Mouse (Mus musculus): ENCODE results near the gene Gdpd5. TPM values are rescaled to one million over a fixed set of nuclear protein-coding genes. Genes with fewer than 3 reads are reported as not detected.
A peak's percentile ranks its signal among the peaks of the same experiment; 100 is the strongest.
"Not testable (repeated sequence)": the region's sequence is repeated elsewhere in the genome, so short reads cannot be mapped to it uniquely, and the experiment has no call there.

The Gdpd5 gene
- total RNA-seq, 2 experiments from 2014 or later: 20.3 to 26.2 TPM

GRCm38 (mm10) chr7:99365069-99365468 lies 16.1 kb upstream of the Gdpd5 start:
- peak in 1 of 2 experiments; percentile 69 for DNase-seq (ENCODE audit: extremely low spot score in 1 of 2, low spot score in 1 of 2)

- no peak for DNase-seq (ENCODE audit: extremely low spot score in 1 of 2, low spot score in 1 of 2)
These were observed 14.5 kb upstream of the Gdpd5 start for GRCm38 (mm10) chr7:99366716-99367115.

GRCm38 (mm10) chr7:99374325-99374724 lies 6.9 kb upstream of the Gdpd5 start:
- DNase-seq (ENCODE audit: extremely low spot score in 1 of 2, low spot score in 1 of 2): not testable (repeated sequence)

GRCm38 (mm10) chr7:99375455-99375854 lies 5.8 kb upstream of the Gdpd5 start:
- peak; percentile 88 to 98 for DNase-seq (ENCODE audit: extremely low spot score in 1 of 2, low spot score in 1 of 2)

GRCm38 (mm10) chr7:99378870-99379269 lies 2.3 kb upstream of the Gdpd5 start:
- no peak for DNase-seq (ENCODE audit: extremely low spot score in 1 of 2, low spot score in 1 of 2)

- DNase-seq (ENCODE audit: extremely low spot score in 1 of 2, low spot score in 1 of 2): peak in 1 of 2 experiments; percentile 47
These were observed 562 bp upstream of the Gdpd5 start for GRCm38 (mm10) chr7:99380491-99381213.

GRCm38 (mm10) chr7:99382088-99383000 lies 1.1 kb downstream of the Gdpd5 start:
- no peak for DNase-seq (ENCODE audit: extremely low spot score in 1 of 2, low spot score in 1 of 2)

- DNase-seq (ENCODE audit: extremely low spot score in 1 of 2, low spot score in 1 of 2): no peak
These were observed 2.0 kb downstream of the Gdpd5 start for GRCm38 (mm10) chr7:99383246-99383645.

GRCm38 (mm10) chr7:99384101-99384611 lies 2.9 kb downstream of the Gdpd5 start:
- DNase-seq (ENCODE audit: extremely low spot score in 1 of 2, low spot score in 1 of 2): no peak

- DNase-seq (ENCODE audit: extremely low spot score in 1 of 2, low spot score in 1 of 2): no peak
These were observed 4.8 kb downstream of the Gdpd5 start for GRCm38 (mm10) chr7:99386030-99386429.

GRCm38 (mm10) chr7:99386811-99387210 lies 5.6 kb downstream of the Gdpd5 start:
- no peak for DNase-seq (ENCODE audit: extremely low spot score in 1 of 2, low spot score in 1 of 2)

GRCm38 (mm10) chr7:99387356-99387755 lies 6.1 kb downstream of the Gdpd5 start:
- DNase-seq (ENCODE audit: extremely low spot score in 1 of 2, low spot score in 1 of 2): no peak

- DNase-seq (ENCODE audit: extremely low spot score in 1 of 2, low spot score in 1 of 2): no peak
These were observed 9.3 kb downstream of the Gdpd5 start for GRCm38 (mm10) chr7:99390559-99390958.

- no peak for DNase-seq (ENCODE audit: extremely low spot score in 1 of 2, low spot score in 1 of 2)
These were observed 11.5 kb downstream of the Gdpd5 start for GRCm38 (mm10) chr7:99392696-99393095.

- no peak for DNase-seq (ENCODE audit: extremely low spot score in 1 of 2, low spot score in 1 of 2)
These were observed 12.6 kb downstream of the Gdpd5 start for GRCm38 (mm10) chr7:99393711-99394325.

GRCm38 (mm10) chr7:99395385-99395784 lies 14.2 kb downstream of the Gdpd5 start:
- no peak for DNase-seq (ENCODE audit: extremely low spot score in 1 of 2, low spot score in 1 of 2)

- no peak for DNase-seq (ENCODE audit: extremely low spot score in 1 of 2, low spot score in 1 of 2)
These were observed 14.8 kb downstream of the Gdpd5 start for GRCm38 (mm10) chr7:99395908-99396616.

- no peak for DNase-seq (ENCODE audit: extremely low spot score in 1 of 2, low spot score in 1 of 2)
These were observed 15.9 kb downstream of the Gdpd5 start for GRCm38 (mm10) chr7:99396994-99397659.

GRCm38 (mm10) chr7:99401373-99401772 lies 20.2 kb downstream of the Gdpd5 start:
- no peak for DNase-seq (ENCODE audit: extremely low spot score in 1 of 2, low spot score in 1 of 2)

- DNase-seq (ENCODE audit: extremely low spot score in 1 of 2, low spot score in 1 of 2): no peak
These were observed 21.3 kb downstream of the Gdpd5 start for GRCm38 (mm10) chr7:99402477-99402876.
